Mouse (Mus musculus) ES-Bruce4 (cell line): ENCODE results near the gene Fbxw11.

ENCODE experiments used
- CTCF ChIP-seq: IDR thresholded peaks from one replicate; pipeline ENCODE4 v1.8.1; 2011; ENCODE audit warnings: low read depth, low read length
- EP300 ChIP-seq: IDR thresholded peaks from 2 replicates; pipeline ENCODE4 v1.6.1; 2011; ENCODE audit warnings: low read depth, low read length; ENCODE audit not compliant: insufficient read depth
- POLR2A ChIP-seq: IDR thresholded peaks from one replicate; pipeline ENCODE4 v1.8.1; 2011; ENCODE audit warnings: low read length; ENCODE audit not compliant: insufficient read depth

- TF ChIP-seq POLR2A (no peak), CTCF (no peak), EP300 (no peak)
These were observed 37.5 kb downstream of the Fbxw11 start for GRCm38 (mm10) chr11:32680014-32680413.
